Mouse (Mus musculus): ENCODE results near the gene Gm12166.

Gene Gm12166

GRCm38 (mm10) chr11:46052105-46052659 lies at the start of gene Gm12166:
Gm12166 (minus strand) TSS chr11:46052321.
- DNase-seq (ENCODE audit: low spot score in 2 of 2) = peak in 1 of 2 experiments; percentile 48

GRCm38 (mm10) chr11:46097062-46097461 lies 44.9 kb upstream of the Gm12166 start:
- no peak for DNase-seq (ENCODE audit: low spot score in 2 of 2)

- DNase-seq (ENCODE audit: low spot score in 2 of 2) = no peak
Observed at GRCm38 (mm10) chr11:46096265-46096649, 44.1 kb upstream of the Gm12166 start.

- no peak for DNase-seq (ENCODE audit: low spot score in 2 of 2)
Observed at GRCm38 (mm10) chr11:46095477-46096264, 43.5 kb upstream of the Gm12166 start.

- DNase-seq (ENCODE audit: low spot score in 2 of 2) = peak; percentile 17 to 48
Observed at GRCm38 (mm10) chr11:46092121-46092520, 40.0 kb upstream of the Gm12166 start.

- no peak for DNase-seq (ENCODE audit: low spot score in 2 of 2)
Observed at GRCm38 (mm10) chr11:46090951-46091667, 39.0 kb upstream of the Gm12166 start.

- no peak for DNase-seq (ENCODE audit: low spot score in 2 of 2)
Observed at GRCm38 (mm10) chr11:46090036-46090725, 38.1 kb upstream of the Gm12166 start.

GRCm38 (mm10) chr11:46089081-46089713 lies 37.1 kb upstream of the Gm12166 start:
- no peak for DNase-seq (ENCODE audit: low spot score in 2 of 2)

GRCm38 (mm10) chr11:46086446-46086845 lies 34.3 kb upstream of the Gm12166 start:
- no peak for DNase-seq (ENCODE audit: low spot score in 2 of 2)

GRCm38 (mm10) chr11:46085398-46086163 lies 33.5 kb upstream of the Gm12166 start:
- DNase-seq (ENCODE audit: low spot score in 2 of 2) = no peak

GRCm38 (mm10) chr11:46084568-46084967 lies 32.4 kb upstream of the Gm12166 start:
- DNase-seq (ENCODE audit: low spot score in 2 of 2) = no peak

GRCm38 (mm10) chr11:46083835-46084444 lies 31.8 kb upstream of the Gm12166 start:
- DNase-seq (ENCODE audit: low spot score in 2 of 2) = no peak

GRCm38 (mm10) chr11:46083405-46083804 lies 31.3 kb upstream of the Gm12166 start:
- DNase-seq (ENCODE audit: low spot score in 2 of 2) = no peak

GRCm38 (mm10) chr11:46081075-46081474 lies 29.0 kb upstream of the Gm12166 start:
- no peak for DNase-seq (ENCODE audit: low spot score in 2 of 2)

- DNase-seq (ENCODE audit: low spot score in 2 of 2) = no peak
Observed at GRCm38 (mm10) chr11:46077732-46078375, 25.7 kb upstream of the Gm12166 start.

- no peak for DNase-seq (ENCODE audit: low spot score in 2 of 2)
Observed at GRCm38 (mm10) chr11:46077304-46077703, 25.2 kb upstream of the Gm12166 start.

GRCm38 (mm10) chr11:46076442-46077158 lies 24.5 kb upstream of the Gm12166 start:
- no peak for DNase-seq (ENCODE audit: low spot score in 2 of 2)

- no peak for DNase-seq (ENCODE audit: low spot score in 2 of 2)
Observed at GRCm38 (mm10) chr11:46075507-46075906, 23.4 kb upstream of the Gm12166 start.
